Mouse (Mus musculus): ENCODE measurements around the gene Arvcf.

DNA sequence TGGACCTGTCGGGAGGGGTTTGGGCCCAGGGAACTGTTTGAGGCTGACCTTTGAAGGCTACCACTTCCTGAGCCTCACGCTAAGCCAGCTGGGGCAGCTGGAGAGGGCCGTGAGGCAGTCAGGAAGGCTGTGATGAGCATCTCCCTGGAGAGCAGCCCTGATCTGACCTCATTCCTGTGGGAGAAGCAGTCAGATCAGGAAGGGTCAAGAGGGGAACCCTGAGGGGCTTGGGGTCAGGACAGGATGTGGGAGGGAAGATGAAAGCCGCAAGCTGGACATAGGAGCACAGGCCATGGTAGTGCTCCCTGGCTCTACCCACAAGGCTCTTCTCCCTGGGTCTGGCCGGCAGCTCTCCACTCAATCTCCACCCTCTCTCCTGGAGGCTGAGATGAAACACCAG is 105.9 kb downstream of the Arvcf start:
- TF ChIP-seq CTCF (IDR thresholded peaks at IDR 0.05; ENCODE audit: borderline replicate concordance, control insufficient read depth, extremely low read depth, insufficient read depth, low read length, poor library complexity) (no peak), POLR2A (IDR thresholded peaks at IDR 0.05; ENCODE audit: control insufficient read depth, extremely low read depth, insufficient read depth, low read length, poor library complexity) (no peak)
